Mouse (Mus musculus) granulocyte monocyte progenitor cell, adult 5-6 weeks (primary cell): Measurements from ENCODE around the gene Hdx. TPM values are rescaled to one million over a fixed set of nuclear protein-coding genes. Genes with fewer than 3 reads are reported as not detected.

Experiments used
- ATAC-seq: replicated peaks from 2 replicates; pipeline ENCODE4 v1.8.0; 2016; ENCODE audit warnings: mild to moderate bottlenecking, moderate TSS enrichment, inconsistent platforms; ENCODE audit not compliant: poor library complexity, severe bottlenecking
- total RNA-seq, 2 experiments: library from RNA; stranded (forward) in 1 of 2; stranded (reverse) in 1 of 2; fragments of 200-712, 200-1000 nt in 1 of 2; fragments of >200 nt in 1 of 2; fragmentation: Nextera tagmentation in 1 of 2; gene quantifications; 2 replicates each; pipeline ENCODE4 v1.2.3; 2014 to 2017

The Hdx gene
- total RNA-seq (2014; fragmentation: Nextera tagmentation) (0.28 TPM in 1 of 2 replicates, not detected in the other), total RNA-seq (2017) (0.13 and 0.15 TPM in 2 replicates)

DNA sequence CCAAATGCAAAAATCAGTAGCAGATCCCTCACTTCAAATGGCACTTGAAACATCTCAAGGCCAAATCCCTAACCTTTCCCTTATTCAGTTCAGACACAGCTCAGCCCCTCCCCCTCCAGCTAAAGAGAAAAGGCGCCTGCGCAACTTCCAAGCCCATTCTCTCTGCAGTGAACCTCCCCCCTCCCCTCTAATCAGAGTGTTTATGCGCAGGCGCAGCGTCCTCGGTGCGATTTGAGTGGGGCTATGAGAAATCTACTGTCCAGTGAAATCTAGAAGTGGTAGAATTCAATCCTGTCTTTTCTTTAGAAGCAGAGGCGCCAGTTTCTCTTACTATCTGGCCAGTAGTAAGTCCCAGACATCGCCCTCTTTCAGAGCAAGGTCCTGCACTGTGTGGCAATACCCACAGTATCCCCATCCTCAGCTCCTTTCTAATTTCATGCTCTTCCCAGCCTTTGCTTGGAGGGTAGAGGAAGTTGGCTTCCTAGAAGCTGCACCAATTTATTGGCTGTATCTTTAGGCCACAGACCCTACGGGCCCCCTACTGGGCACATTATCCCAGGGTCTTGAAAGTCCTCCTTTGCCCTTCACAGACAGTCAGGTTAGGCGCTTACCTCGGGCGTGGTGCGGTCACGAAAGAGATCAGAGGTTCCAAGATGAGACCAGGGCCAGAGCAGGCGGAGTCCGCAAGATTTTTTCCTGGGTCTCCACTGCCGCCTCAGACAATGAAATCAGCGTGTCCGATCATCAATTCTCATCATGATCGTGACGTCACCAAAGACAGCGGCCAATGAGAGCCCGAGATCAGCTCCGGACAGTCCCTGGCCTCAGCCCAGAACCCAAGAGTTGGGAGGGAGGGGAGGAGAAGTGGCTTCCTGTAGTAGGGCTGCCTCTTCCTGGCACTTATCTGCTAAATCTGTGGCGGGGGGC is at the start of gene Hdx:
TSS of gene Hdx (minus strand) at position 724 of the 927 bp plus-strand sequence.
- peak; percentile 66 for ATAC-seq

DNA sequence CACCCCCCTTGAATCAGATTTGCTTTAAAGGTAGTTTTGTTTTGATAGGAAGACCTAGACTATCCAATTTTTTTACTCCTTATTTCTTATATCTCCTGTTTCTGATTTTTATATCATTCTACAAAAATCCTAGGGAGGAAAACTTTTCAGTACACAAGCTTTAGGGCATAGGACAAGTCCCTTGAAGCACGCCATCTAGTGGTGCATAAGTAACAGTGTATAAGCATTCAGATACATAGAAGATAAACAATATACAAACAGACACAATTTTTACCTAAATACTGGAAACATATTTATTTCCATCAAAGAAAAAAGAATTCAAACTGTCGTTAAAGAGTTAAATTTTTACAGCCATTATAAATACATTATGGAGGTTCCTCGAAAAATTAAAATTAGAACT is 11.2 kb downstream of the Hdx start:
- no peak for ATAC-seq

DNA sequence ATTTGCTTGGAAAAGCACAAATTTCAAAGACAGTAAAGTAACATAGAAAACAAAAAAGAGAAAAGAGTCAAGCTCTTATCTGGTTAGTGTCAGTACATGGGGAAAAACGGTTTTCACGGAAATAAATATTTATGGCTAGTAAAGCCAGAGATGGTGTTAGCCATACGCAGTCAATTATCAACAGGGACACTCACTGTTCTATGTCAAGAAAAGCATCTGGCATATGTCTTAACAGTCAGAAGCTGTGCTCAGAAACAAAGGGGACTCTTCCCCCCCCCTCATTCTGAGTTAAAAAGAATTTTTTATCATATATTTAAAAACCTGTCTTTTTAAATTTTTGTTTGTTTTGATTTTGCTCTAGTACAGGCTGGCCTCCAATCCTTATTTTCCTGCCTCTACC is 25.2 kb downstream of the Hdx start:
- no peak for ATAC-seq

DNA sequence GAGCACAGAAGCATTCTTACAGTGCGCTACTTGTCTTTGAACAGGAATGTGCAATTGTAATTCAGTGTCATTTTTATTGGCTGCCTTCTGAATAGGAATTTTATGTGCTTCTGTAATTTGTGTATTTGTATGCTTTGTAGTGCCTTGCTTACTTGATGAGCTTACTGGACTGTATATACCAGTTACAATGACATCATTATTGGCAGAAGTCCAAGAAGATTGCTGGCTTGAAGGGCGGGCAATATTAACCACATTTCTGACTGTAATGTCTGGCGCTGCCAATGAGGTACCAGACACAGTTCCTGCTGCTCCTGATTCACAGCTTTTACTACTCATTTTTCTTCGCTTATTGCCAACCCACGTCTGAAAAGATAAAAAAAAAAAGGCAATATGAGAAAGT is 36.5 kb downstream of the Hdx start:
- no peak for ATAC-seq

DNA sequence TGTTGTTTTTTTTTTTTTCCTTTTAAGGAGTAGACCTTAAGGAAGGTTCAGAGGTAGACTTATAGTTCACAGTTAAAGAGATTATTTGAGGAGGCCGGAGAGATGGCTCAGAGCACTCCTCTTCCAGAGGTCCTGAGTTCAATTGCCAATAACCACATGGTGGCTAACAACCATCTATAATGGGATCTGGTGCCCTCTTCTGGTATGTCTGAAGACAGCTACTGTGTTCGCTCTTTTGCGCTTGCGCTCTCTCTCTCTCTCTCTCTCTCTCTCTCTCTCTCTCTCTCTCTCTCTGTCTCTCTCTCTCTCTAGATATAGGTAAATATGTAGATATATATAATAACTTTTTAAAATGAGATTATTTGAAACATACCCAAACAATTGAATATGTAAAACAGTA is 38.2 kb downstream of the Hdx start:
- no peak for ATAC-seq

DNA sequence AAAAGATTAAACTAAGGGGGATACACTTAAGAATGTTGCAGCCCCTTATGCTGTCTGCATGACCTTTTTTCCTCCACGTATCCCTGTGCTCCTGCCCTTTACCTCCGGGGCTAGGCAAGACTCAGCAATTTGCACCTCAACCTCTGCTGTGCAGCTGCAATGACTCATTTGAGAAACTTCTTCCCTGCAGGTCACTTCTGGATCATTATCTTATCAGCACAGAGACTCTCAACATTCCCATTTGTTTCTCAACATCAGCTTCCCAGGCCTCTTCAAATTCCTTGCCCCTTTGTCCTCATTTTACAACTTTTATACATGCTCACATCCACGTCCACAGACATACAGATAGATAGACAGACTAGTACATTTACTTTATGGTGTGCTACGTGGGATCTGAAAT is 51.9 kb downstream of the Hdx start:
- no peak for ATAC-seq

DNA sequence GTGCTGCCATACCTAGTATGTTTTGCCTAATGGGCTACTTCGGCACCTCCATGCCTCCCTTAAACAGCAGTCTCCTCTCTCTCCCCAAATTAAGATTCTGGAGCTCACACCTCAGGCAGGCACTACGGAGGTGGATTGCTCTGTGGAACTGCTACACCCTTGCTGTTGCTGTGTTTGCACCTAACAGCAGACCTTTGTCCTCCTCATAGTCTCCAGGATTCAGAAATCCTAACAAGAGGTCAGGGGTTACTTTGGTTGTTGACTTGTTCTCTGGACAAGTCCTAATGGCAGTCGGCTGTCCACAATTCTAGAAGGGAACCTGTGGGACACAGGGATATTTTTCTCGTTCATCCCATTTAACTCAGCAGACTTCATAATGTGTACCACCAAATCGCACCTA is 56.3 kb downstream of the Hdx start:
- no peak for ATAC-seq

DNA sequence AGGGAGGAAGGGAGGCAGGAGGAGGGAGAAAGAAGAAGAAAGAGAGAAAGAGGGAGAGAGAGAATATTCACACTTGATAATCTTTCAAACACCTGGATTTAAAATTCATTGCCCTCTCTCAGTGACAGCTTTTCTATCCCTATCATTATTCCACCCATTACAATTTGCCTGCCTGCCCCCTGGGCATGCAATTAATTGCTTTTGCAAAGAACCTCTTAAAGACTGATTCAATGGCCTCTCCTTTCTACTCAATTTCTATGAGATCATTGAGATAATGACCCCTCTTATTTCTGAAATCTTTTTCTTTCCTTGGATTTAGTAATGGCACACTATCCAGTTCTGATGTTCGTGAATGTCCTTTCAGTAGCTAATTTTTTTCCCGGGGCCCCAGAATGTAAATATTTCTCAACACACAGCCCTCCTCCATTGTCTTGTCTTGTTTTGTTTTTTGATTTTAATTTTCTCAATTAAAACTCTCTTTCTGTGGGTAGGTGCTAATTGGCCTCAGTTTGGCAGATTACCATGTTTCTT is 99.2 kb downstream of the Hdx start:
- no peak for ATAC-seq

DNA sequence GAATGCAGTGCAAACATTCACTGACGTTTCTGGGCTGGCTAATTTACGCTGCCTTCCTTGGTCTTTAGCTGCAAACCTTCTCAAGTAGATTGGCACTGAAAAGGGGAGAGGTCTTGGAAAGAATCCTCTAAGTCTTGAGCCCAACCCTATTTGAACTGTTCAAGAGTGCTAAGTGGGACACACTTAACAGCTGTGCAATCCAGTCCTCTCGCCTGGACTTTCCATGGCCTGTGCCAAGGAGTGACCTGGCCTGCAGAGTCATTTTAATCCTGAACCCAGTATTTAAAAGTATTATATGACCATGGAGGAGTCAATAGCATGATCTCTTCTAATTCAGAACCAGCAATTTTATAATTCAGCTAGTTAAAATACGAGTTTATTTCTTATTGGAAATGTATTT is 109.3 kb downstream of the Hdx start:
- no peak for ATAC-seq

DNA sequence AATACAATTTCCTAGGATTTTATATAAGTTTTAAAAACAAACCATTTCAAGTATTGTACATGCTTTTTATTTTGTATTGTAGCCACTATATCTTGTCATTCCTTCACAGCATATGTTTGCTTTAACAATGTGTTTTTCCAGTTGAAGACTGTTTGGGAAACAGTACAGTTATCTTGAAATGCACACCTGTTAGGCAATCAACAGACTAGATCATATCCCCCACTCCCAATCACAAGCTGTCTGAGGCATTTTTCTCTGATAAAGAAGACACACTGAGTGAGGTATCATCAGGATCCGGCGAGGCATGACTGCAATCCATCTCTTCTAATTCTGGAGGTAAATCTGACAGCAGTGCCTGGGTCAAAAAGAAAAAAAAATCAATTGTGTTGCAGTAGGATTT is 119.8 kb downstream of the Hdx start:
- ATAC-seq = no peak

DNA sequence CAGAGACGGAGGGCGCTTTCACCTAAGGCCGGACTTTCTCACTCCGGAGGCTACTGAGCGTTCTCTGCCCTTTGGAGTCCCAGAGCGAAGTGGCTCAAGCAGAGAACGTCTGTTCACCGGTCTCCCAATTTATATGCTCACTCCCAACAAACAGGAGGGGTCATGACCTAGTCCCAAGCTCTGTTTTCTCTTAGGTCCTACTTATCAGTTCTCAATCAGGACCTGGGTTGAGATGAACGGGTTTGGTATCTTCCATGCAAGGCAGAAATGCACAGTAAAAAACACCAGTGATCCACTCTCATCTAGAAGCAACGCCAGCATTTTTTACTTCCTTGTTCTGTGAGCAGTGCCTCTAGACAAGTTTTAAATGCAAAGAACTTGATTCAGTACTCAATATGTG is 159.0 kb downstream of the Hdx start, which contains the start of gene Rps6ka6:
TSS of gene Rps6ka6 (minus strand) at position 101 of the 400 bp plus-strand sequence.
- ATAC-seq = no peak

Other genes starting within 250 kb of the Hdx start
- gene Rps6ka6, start 159.1 kb downstream of the Hdx start, total RNA-seq (2014; fragmentation: Nextera tagmentation) = not detected in 2 replicates
- not detected in 2 replicates for gene Rps6ka6, start 159.1 kb downstream of the Hdx start, total RNA-seq (2017)
- not detected in 2 replicates for gene Gm45194, start 194.3 kb upstream of the Hdx start, total RNA-seq (2014; fragmentation: Nextera tagmentation)
- gene Gm45194, start 194.3 kb upstream of the Hdx start, total RNA-seq (2017) = not detected in 2 replicates